Mouse (Mus musculus) embryonic facial prominence, embryonic 10.5 days (tissue): Measurements from ENCODE around the gene Gm7138. TPM values are rescaled to one million over a fixed set of nuclear protein-coding genes. Genes with fewer than 3 reads are reported as not detected.
A peak's percentile ranks its signal among the peaks of the same experiment; 100 is the strongest.
"Not testable (repeated sequence)": the region's sequence is repeated elsewhere in the genome, so short reads cannot be mapped to it uniquely, and the experiment has no call there.

Source experiments
- DNase-seq: peaks from one replicate; pipeline ENCODE4 v3.0.0-alpha.2; 2017; ENCODE audit warnings: low spot score
- H3K27ac ChIP-seq: fragments of 300-500 bp; sonication (generic); replicated peaks from 2 replicates; pipeline ENCODE4 v1.5.1; 2016; ENCODE audit warnings: mild to moderate bottlenecking
- H3K27me3 ChIP-seq: fragments of 300-500 bp; sonication (generic); replicated peaks from 2 replicates; pipeline ENCODE4 v1.6.1; 2016; ENCODE audit warnings: low read depth, mild to moderate bottlenecking; ENCODE audit not compliant: poor library complexity, severe bottlenecking
- H3K36me3 ChIP-seq: fragments of 300-500 bp; sonication (generic); replicated peaks from 2 replicates; pipeline ENCODE4 v1.6.1; 2016; ENCODE audit warnings: mild to moderate bottlenecking, moderate library complexity
- H3K4me1 ChIP-seq: fragments of 300-500 bp; sonication (generic); 2 replicates; pipeline ENCODE4 v1.6.1; 2016
- H3K4me3 ChIP-seq: fragments of 300-500 bp; sonication (generic); 2 replicates; pipeline ENCODE4 v1.5.1; 2016; ENCODE audit warnings: mild to moderate bottlenecking, moderate library complexity
- H3K9me3 ChIP-seq: fragments of 300-500 bp; sonication (generic); 2 replicates; pipeline ENCODE4 v1.6.1; 2016; ENCODE audit warnings: mild to moderate bottlenecking
- WGBS: fragments of 180-500 bp; shearing (Covaris S2); methylation state at CpG from one replicate; pipeline ENCODE4 v1.1.7; 2016; 5-methylcytosine and 5-hydroxymethylcytosine counted together
- polyA plus RNA-seq: library from polyadenylated mRNA; unstranded; fragments of >200 nt; fragmentation: Nextera tagmentation; extraction: Ambion mirVana; gene quantifications from 2 replicates; pipeline ENCODE4 v1.2.1, GENCODE M21; 2016

Gm7138 gene
- polyA plus RNA-seq, result not detected in 2 replicates

- WGBS, result 85% methylated on average over 1 of the region's 1 CpGs
- H3K9me3 ChIP-seq, H3K27ac ChIP-seq, H3K36me3 ChIP-seq, H3K27me3 ChIP-seq, DNase-seq, H3K4me3 ChIP-seq, H3K4me1 ChIP-seq: not testable (repeated sequence)
Observed at GRCm38 (mm10) chr10:77776844-77777243, at the start of gene Gm7138. Gene Gm7138, minus strand, starts transcription at chr10:77776944.

GRCm38 (mm10) chr10:77819203-77819602 lies 42.5 kb upstream of the Gm7138 start:
- Histone ChIP-seq H3K9me3 (0 out of 2 replicates have a peak, but pooled peaks cover 2% of the 10 kb centered on the region), H3K4me1 (no peaks in the 10 kb centered on the region), H3K27me3 (no peaks in the 10 kb centered on the region), H3K4me3 (no peak overlapping the region), H3K27ac (no peak overlapping the region), H3K36me3 (no peaks in the 10 kb centered on the region)
- DNase-seq, result no peak
- 29% methylated on average over 4 of the region's 4 CpGs for WGBS

- Histone ChIP-seq H3K4me3 (no peak overlapping the region), H3K9me3 (0 out of 2 replicates have a peak, but pooled peaks cover 2% of the 10 kb centered on the region), H3K36me3 (no peaks in the 10 kb centered on the region), H3K4me1 (no peaks in the 10 kb centered on the region), H3K27me3 (no peaks in the 10 kb centered on the region), H3K27ac (no peak overlapping the region)
- DNase-seq, result no peak
- 93% methylated on average over 4 of the region's 4 CpGs for WGBS
Observed at GRCm38 (mm10) chr10:77818523-77818922, 41.8 kb upstream of the Gm7138 start.

GRCm38 (mm10) chr10:77815514-77815913 lies 38.8 kb upstream of the Gm7138 start:
- peak; percentile 43 for DNase-seq
- Histone ChIP-seq H3K4me1 (no peaks in the 10 kb centered on the region), H3K4me3 (no peak overlapping the region), H3K36me3 (no peaks in the 10 kb centered on the region), H3K27me3 (no peaks in the 10 kb centered on the region), H3K9me3 (no peaks in the 10 kb centered on the region), H3K27ac (no peak overlapping the region)
- WGBS, result 34% methylated on average over 5 of the region's 5 CpGs

- Histone ChIP-seq H3K27me3 (no peaks in the 10 kb centered on the region), H3K9me3 (no peaks in the 10 kb centered on the region), H3K4me3 (no peak within 1 kb of the TSS), H3K36me3 (no peaks in the 10 kb centered on the region), H3K4me1 (no peaks in the 10 kb centered on the region), H3K27ac (no peak within 1 kb of the TSS)
- no peak for DNase-seq
- 57% methylated on average over 4 of the region's 4 CpGs for WGBS
Observed at GRCm38 (mm10) chr10:77814382-77814781, 37.6 kb upstream of the Gm7138 start, which contains the start of gene Gm2696. Gene Gm2696, plus strand, starts transcription at chr10:77814682.

- WGBS, result 85% methylated on average over 5 of the region's 5 CpGs
- no peak for DNase-seq
Observed at GRCm38 (mm10) chr10:77811743-77812142, 35.0 kb upstream of the Gm7138 start, which contains the start of gene Gm9507. Gene Gm9507, minus strand, starts transcription at chr10:77811843.

GRCm38 (mm10) chr10:77804095-77804494 lies 27.4 kb upstream of the Gm7138 start:
- H3K9me3 ChIP-seq, result peaks cover 4% of the 10 kb centered on the region; the same call in 1 of the 2 replicates
- no peaks in the 10 kb centered on the region for H3K36me3 ChIP-seq
- no peaks in the 10 kb centered on the region for H3K27me3 ChIP-seq
- no peak for DNase-seq
- no peak overlapping the region for H3K27ac ChIP-seq
- H3K4me1 ChIP-seq, result 0 out of 2 replicates have a peak, but pooled peaks cover 2% of the 10 kb centered on the region
- 81% methylated on average over 3 of the region's 3 CpGs for WGBS
- H3K4me3 ChIP-seq, result no peak overlapping the region

More at GRCm38 (mm10) chr10:77811743-77812142, 35.0 kb upstream of the Gm7138 start, which contains the start of gene Gm9507:
- H3K4me1 ChIP-seq, result no peaks in the 10 kb centered on the region
- no peaks in the 10 kb centered on the region for H3K36me3 ChIP-seq
- no peak within 1 kb of the TSS for H3K27ac ChIP-seq
- H3K9me3 ChIP-seq, result peaks cover 5% of the 10 kb centered on the region; the same call in 1 of the 2 replicates
- H3K27me3 ChIP-seq, result no peaks in the 10 kb centered on the region
- no peak within 1 kb of the TSS for H3K4me3 ChIP-seq

GRCm38 (mm10) chr10:77798921-77799508 lies 22.3 kb upstream of the Gm7138 start, which contains the start of gene Gm19668:
Gene Gm19668, minus strand, starts transcription at chr10:77799133.
- no peak for DNase-seq
- H3K27me3 ChIP-seq, result no peaks in the 10 kb centered on the region
- H3K27ac ChIP-seq, result no peak within 1 kb of the TSS
- H3K36me3 ChIP-seq, result no peaks in the 10 kb centered on the region
- H3K9me3 ChIP-seq, result no peaks in the 10 kb centered on the region
- peaks cover 15% of the 10 kb centered on the region for H3K4me1 ChIP-seq
- 66% methylated on average over 8 of the region's 8 CpGs for WGBS
- H3K4me3 ChIP-seq, result no peak within 1 kb of the TSS

- not testable (repeated sequence) for H3K4me3 ChIP-seq, H3K27ac ChIP-seq, H3K9me3 ChIP-seq, DNase-seq, H3K27me3 ChIP-seq, H3K36me3 ChIP-seq
- whole genome bisulfite sequencing, result 28% methylated on average over 3 of the region's 3 CpGs
- peaks cover 22% of the 10 kb centered on the region for H3K4me1 ChIP-seq
Observed at GRCm38 (mm10) chr10:77798164-77798920, 21.6 kb upstream of the Gm7138 start.

GRCm38 (mm10) chr10:77797677-77798076 lies 20.9 kb upstream of the Gm7138 start:
- no peak for DNase-seq

GRCm38 (mm10) chr10:77794976-77795375 lies 18.2 kb upstream of the Gm7138 start, which contains the start of gene Gm9639:
Gene Gm9639, minus strand, starts transcription at chr10:77795076.
- H3K27me3 ChIP-seq, result no peaks in the 10 kb centered on the region
- peaks cover 23% of the 10 kb centered on the region for H3K4me1 ChIP-seq
- no peak within 1 kb of the TSS for H3K4me3 ChIP-seq
- H3K27ac ChIP-seq, result no peak within 1 kb of the TSS
- 53% methylated on average over 2 of the region's 2 CpGs for WGBS
- H3K9me3 ChIP-seq, result no peaks in the 10 kb centered on the region
- DNase-seq, result no peak
- H3K36me3 ChIP-seq, result no peaks in the 10 kb centered on the region

More at GRCm38 (mm10) chr10:77797677-77798076, 20.9 kb upstream of the Gm7138 start:
- 10% methylated on average over 3 of the region's 3 CpGs for WGBS
- Histone ChIP-seq H3K27me3 (no peaks in the 10 kb centered on the region), H3K4me3 (no peak overlapping the region), H3K27ac (no peak overlapping the region), H3K9me3 (no peaks in the 10 kb centered on the region), H3K4me1 (peaks cover 23% of the 10 kb centered on the region), H3K36me3 (no peaks in the 10 kb centered on the region)

- Histone ChIP-seq H3K4me1 (0 out of 2 replicates have a peak, but pooled peaks cover 4% of the 10 kb centered on the region), H3K9me3 (no peaks in the 10 kb centered on the region), H3K36me3 (no peaks in the 10 kb centered on the region), H3K4me3 (no peak overlapping the region), H3K27me3 (no peaks in the 10 kb centered on the region), H3K27ac (no peak overlapping the region)
- no peak for DNase-seq
- WGBS, result 81% methylated on average over 2 of the region's 2 CpGs
Observed at GRCm38 (mm10) chr10:77788621-77789020, 11.9 kb upstream of the Gm7138 start.
